Mouse (Mus musculus): ENCODE measurements at regions not wholly inside any gene's neighbourhood (a gene's known extent, or its start where the extent isn't known, plus 50 kb on each side); places are given as distances from the start of the nearest gene placed in this dataset.

DNA sequence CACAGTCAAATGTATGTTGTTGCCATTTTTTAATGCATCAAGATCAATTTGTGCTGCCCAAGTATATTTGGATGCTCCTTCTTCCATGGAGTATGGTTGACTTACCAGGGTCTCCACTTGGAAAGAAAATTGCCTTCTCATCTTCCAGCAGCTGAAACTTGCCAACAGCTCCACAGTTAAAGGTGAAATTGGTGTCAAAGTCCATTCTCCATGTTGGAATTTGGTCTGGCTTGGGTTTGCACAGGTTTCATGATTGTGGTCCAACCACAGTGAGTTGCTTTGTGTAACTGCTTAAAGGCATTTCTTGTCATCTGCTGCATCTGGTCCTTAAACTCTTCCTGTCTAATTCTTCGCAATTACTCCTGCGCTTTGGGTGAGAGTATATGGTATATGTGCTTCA is 634.3 kb downstream of the Nup35 start:
- WGBS, result 98% methylated on average over 2 of the region's 2 CpGs
- TF ChIP-seq EP300 (IDR thresholded peaks at IDR 0.05), result no peak
- no peak for TF ChIP-seq CTCF (IDR thresholded peaks at IDR 0.05)
- Histone ChIP-seq H3K27me3 (replicated peaks; ENCODE audit: insufficient read depth, low read length) (no peaks in the 10 kb centered on the region), H3K4me1 (ENCODE audit: insufficient read depth, low read depth, low read length) (no peaks in the 10 kb centered on the region), H3K4me3 (ENCODE audit: low read depth, low read length) (no peak overlapping the region), H3K4me2 (replicated peaks; ENCODE audit: low read depth, low read length) (no peak overlapping the region), H3K36me3 (ENCODE audit: insufficient read depth, low read length) (no peaks in the 10 kb centered on the region), H3K27ac (ENCODE audit: low read length) (no peak overlapping the region), H3K9me3 (ENCODE audit: low read length) (no peaks in the 10 kb centered on the region), H3K9ac (replicated peaks; ENCODE audit: low read depth) (no peak overlapping the region)
- no peak for ATAC-seq
- no peak for DNase-seq (ENCODE audit: low spot score)

DNA sequence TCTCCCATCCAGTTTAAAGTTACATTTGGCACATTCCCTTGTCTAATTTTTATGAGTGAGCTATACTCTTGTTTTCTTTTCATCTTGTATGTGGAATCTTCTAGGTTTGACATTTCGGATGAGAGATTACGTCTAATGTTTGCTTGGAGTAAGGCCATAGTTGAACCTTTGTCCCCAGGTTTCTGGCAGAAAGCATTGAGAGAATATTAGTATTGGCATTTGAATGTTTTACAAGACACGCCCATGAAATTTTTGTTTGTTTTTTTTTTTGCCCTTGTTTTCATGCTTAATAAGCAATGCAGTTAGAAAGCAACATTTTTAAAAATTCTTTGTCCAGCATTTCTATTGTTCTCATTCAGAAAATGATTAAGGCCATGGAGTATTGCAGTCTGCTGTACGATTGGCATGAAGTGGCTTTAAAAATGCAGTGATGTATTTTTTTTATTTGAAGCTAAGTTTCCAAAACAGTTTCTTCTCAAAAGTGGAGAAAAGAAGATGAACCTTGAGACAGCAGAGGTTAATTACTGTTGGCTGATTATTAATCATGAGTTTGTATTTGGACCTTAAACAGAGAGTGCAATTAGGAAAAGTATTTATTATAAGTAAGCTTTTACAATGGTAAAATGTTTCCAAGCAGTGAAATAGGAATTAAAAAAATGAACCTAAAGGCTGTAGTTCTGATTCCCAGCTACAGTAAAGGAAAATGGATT is 645.2 kb downstream of the Nup35 start:
- DNase-seq (ENCODE audit: low spot score), result no peak
- Histone ChIP-seq H3K9me3 (ENCODE audit: low read length) (no peaks in the 10 kb centered on the region), H3K4me1 (ENCODE audit: insufficient read depth, low read depth, low read length) (no peaks in the 10 kb centered on the region), H3K4me2 (replicated peaks; ENCODE audit: low read depth, low read length) (no peak overlapping the region), H3K27ac (ENCODE audit: low read length) (no peak overlapping the region), H3K36me3 (ENCODE audit: insufficient read depth, low read length) (no peaks in the 10 kb centered on the region), H3K4me3 (ENCODE audit: low read depth, low read length) (no peak overlapping the region), H3K27me3 (replicated peaks; ENCODE audit: insufficient read depth, low read length) (no peaks in the 10 kb centered on the region), H3K9ac (replicated peaks; ENCODE audit: low read depth) (no peak overlapping the region)
- no peak for TF ChIP-seq CTCF (IDR thresholded peaks at IDR 0.05)
- TF ChIP-seq EP300 (IDR thresholded peaks at IDR 0.05), result no peak
- no peak for ATAC-seq
- 75% methylated on average over 4 of the region's 4 CpGs for WGBS

DNA sequence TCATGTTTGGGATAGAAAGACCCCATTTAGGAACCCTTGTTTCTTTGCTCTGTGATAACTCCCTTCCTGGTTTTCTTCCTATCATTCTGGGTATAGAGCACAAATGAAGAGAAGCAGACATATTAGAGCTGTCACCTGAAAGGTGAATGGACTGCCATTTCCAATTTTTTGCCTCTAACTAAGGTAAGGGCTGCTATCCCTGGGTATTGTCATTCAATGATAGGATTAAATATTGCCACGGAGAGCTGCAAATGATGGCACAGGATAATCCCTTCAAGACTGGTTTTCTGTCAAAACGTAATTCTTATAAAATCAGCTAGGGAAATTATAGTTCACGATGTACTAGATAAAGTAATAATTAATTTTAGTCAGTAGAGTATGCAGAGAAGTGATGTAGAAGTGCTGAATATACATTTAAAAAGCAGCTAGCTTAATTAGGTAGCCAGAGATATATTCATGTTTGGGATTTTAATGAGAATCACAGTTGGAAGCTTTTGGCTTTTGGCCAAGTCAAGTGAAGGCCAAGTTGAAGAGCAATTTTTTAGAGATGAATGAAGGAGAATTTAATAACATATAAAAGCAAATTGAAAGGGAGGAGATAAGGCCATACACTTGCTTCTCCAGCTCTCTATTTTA is 652.3 kb downstream of the Nup35 start:
- no peaks in the 10 kb centered on the region for H3K27me3 ChIP-seq (replicated peaks; ENCODE audit: insufficient read depth, low read length)
- H3K9ac ChIP-seq (replicated peaks; ENCODE audit: low read depth), result no peak overlapping the region
- 62% methylated on average over 3 of the region's 3 CpGs for WGBS
- DNase-seq (ENCODE audit: low spot score) (no peak), ATAC-seq (no peak)
- TF ChIP-seq EP300 (IDR thresholded peaks at IDR 0.05) (no peak), CTCF (IDR thresholded peaks at IDR 0.05) (no peak)
- no peak overlapping the region for H3K27ac ChIP-seq (ENCODE audit: low read length)
- no peak overlapping the region for H3K4me2 ChIP-seq (replicated peaks; ENCODE audit: low read depth, low read length)
- no peaks in the 10 kb centered on the region for H3K36me3 ChIP-seq (ENCODE audit: insufficient read depth, low read length)
- H3K4me3 ChIP-seq (ENCODE audit: low read depth, low read length), result no peak overlapping the region
- no peaks in the 10 kb centered on the region for H3K4me1 ChIP-seq (ENCODE audit: insufficient read depth, low read depth, low read length)
- no peaks in the 10 kb centered on the region for H3K9me3 ChIP-seq (ENCODE audit: low read length)

DNA sequence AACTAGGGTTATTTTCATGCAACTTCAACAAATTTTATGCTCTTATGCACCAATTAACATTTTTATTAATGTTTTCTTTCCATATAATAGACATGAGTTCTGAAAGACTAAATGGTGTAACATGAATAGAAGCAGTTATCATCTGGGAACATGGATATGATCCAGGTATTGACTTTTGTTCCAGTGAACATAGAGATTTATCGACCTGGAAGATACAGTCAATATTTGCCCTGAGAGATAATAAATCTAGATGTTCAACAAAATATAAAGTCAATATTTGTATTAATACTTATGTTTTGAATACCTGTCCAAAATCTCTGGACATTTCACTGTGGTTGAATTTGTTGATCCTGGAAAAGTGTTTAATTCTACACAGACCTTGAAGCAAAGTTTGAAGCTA is 653.9 kb downstream of the Nup35 start:
- TF ChIP-seq EP300 (IDR thresholded peaks at IDR 0.05), result no peak
- Histone ChIP-seq H3K4me1 (ENCODE audit: insufficient read depth, low read depth, low read length) (no peaks in the 10 kb centered on the region), H3K9me3 (ENCODE audit: low read length) (no peaks in the 10 kb centered on the region), H3K9ac (replicated peaks; ENCODE audit: low read depth) (no peak overlapping the region), H3K27me3 (replicated peaks; ENCODE audit: insufficient read depth, low read length) (no peaks in the 10 kb centered on the region), H3K27ac (ENCODE audit: low read length) (no peak overlapping the region), H3K36me3 (ENCODE audit: insufficient read depth, low read length) (no peaks in the 10 kb centered on the region), H3K4me3 (ENCODE audit: low read depth, low read length) (no peak overlapping the region), H3K4me2 (replicated peaks; ENCODE audit: low read depth, low read length) (no peak overlapping the region)
- ATAC-seq, result no peak
- 57% methylated on average over 1 of the region's 1 CpGs for whole genome bisulfite sequencing
- no peak for DNase-seq (ENCODE audit: low spot score)

DNA sequence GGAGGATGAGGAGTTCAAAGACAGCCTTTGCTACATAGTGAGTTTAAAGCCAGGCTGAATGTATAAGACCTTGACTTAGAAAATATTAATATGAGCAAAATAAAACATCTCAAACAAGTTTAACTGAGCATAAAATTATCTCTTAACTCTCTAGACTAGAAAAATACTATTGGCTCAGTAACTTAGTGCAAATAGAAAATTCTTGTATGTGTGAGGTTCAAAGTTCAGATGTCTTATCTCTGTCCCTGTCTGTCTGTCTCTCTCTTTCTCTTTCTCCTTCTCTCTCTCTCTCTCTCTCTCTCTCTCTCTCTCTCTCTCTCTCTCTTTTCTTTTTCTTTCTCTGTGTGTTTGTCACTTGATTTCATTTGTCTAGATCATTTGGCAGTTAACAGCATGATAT is 655.5 kb downstream of the Nup35 start:
- Histone ChIP-seq H3K27ac (ENCODE audit: low read length) (no peak overlapping the region), H3K4me3 (ENCODE audit: low read depth, low read length) (no peak overlapping the region), H3K36me3 (ENCODE audit: insufficient read depth, low read length) (no peaks in the 10 kb centered on the region), H3K9me3 (ENCODE audit: low read length) (no peaks in the 10 kb centered on the region), H3K4me2 (replicated peaks; ENCODE audit: low read depth, low read length) (no peak overlapping the region), H3K4me1 (ENCODE audit: insufficient read depth, low read depth, low read length) (no peaks in the 10 kb centered on the region), H3K27me3 (replicated peaks; ENCODE audit: insufficient read depth, low read length) (no peaks in the 10 kb centered on the region), H3K9ac (replicated peaks; ENCODE audit: low read depth) (no peak overlapping the region)
- DNase-seq (ENCODE audit: low spot score) (no peak), ATAC-seq (no peak)
- no peak for TF ChIP-seq EP300 (IDR thresholded peaks at IDR 0.05)
- TF ChIP-seq CTCF (IDR thresholded peaks at IDR 0.05), result no peak

DNA sequence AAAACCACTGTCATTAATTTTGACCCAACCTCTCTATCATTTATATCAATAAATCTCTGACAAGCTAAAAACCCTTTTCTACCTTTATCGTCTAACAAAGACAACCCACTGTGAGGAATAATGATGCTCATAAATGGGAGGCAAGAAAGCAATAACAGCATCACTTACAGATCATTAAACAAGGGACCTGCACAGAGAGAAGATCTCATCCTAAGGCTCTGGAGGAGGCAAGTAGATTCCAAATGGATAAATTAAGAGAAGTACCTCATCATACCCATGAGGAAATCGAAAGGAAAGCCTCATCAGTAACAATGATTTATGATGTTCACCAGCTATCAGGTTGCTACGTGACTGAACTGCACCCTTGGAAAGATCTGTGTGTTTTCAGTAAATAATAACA is 670.4 kb downstream of the Nup35 start:
- H3K9ac ChIP-seq (replicated peaks; ENCODE audit: low read depth), result no peak overlapping the region
- no peak overlapping the region for H3K4me3 ChIP-seq (ENCODE audit: low read depth, low read length)
- TF ChIP-seq CTCF (IDR thresholded peaks at IDR 0.05) (no peak), EP300 (IDR thresholded peaks at IDR 0.05) (no peak)
- ATAC-seq, result no peak
- no peaks in the 10 kb centered on the region for H3K27me3 ChIP-seq (replicated peaks; ENCODE audit: insufficient read depth, low read length)
- WGBS, result 73% methylated on average over 3 of the region's 3 CpGs
- H3K27ac ChIP-seq (ENCODE audit: low read length), result no peak overlapping the region
- H3K4me1 ChIP-seq (ENCODE audit: insufficient read depth, low read depth, low read length), result no peaks in the 10 kb centered on the region
- H3K4me2 ChIP-seq (replicated peaks; ENCODE audit: low read depth, low read length), result no peak overlapping the region
- no peaks in the 10 kb centered on the region for H3K36me3 ChIP-seq (ENCODE audit: insufficient read depth, low read length)
- no peaks in the 10 kb centered on the region for H3K9me3 ChIP-seq (ENCODE audit: low read length)
- no peak for DNase-seq (ENCODE audit: low spot score)
